Mouse (Mus musculus) cerebellum, adult 2 months (tissue): ENCODE data around the gene Inava. TPM values are rescaled to one million over a fixed set of nuclear protein-coding genes. Genes with fewer than 3 reads are reported as not detected.

Experiments used
- DNase-seq, 2 experiments: peaks; one replicate each; pipeline ENCODE4 v3.0.0; 2021
- H3K27ac ChIP-seq: fragments of 200-500 bp; 2 replicates; pipeline ENCODE4 v1.5.1; 2012; ENCODE audit warnings: low read length, control low read depth, inconsistent platforms; ENCODE audit not compliant: insufficient read depth
- H3K27me3 ChIP-seq: fragments of 200-500 bp; 2 replicates; pipeline ENCODE4 v1.6.1; 2012; ENCODE audit warnings: inconsistent platforms, mild to moderate bottlenecking, low read length, moderate library complexity; ENCODE audit not compliant: control insufficient read depth, insufficient read depth
- H3K4me1 ChIP-seq: fragments of 200-500 bp; 2 replicates; pipeline ENCODE4 v1.6.1; 2011; ENCODE audit warnings: low read length; ENCODE audit not compliant: control insufficient read depth, insufficient read depth
- H3K4me3 ChIP-seq: fragments of 200-500 bp; replicated peaks from 2 replicates; pipeline ENCODE3; 2011; ENCODE audit warnings: mild to moderate bottlenecking, low read depth, low read length, control low read depth; ENCODE audit not compliant: insufficient read depth
- CTCF ChIP-seq: fragments of 200-500 bp; IDR thresholded peaks from 2 replicates; pipeline ENCODE4 v1.5.1; 2011; ENCODE audit warnings: low read depth, mild to moderate bottlenecking, control low read depth, low read length, moderate library complexity, borderline replicate concordance; ENCODE audit not compliant: insufficient read depth
- POLR2A ChIP-seq: fragments of 200-500 bp; IDR thresholded peaks from 2 replicates; pipeline ENCODE4 v1.6.1; 2011; ENCODE audit warnings: low read length, control low read depth, borderline replicate concordance; ENCODE audit not compliant: insufficient read depth
- WGBS: fragments of 180-500 bp; shearing (Covaris S2); methylation state at CpG from one replicate; pipeline ENCODE4 v1.1.7; 2018; 5-methylcytosine and 5-hydroxymethylcytosine counted together
- polyA plus RNA-seq: library from polyadenylated mRNA; depleted of rRNA; stranded (reverse); fragments of >200 nt; gene quantifications from 2 replicates; pipeline ENCODE4 v1.2.3, GENCODE M21; 2012

The Inava gene
- polyA plus RNA-seq, 1 experiment, result 1.8 TPM

- DNase-seq, result no peak
- WGBS, result 38% methylated on average over 3 of the region's 3 CpGs
Observed at GRCm38 (mm10) chr1:136212803-136213202, 21.3 kb downstream of the Inava start, which contains the start of gene Mroh3. Gene Mroh3 (minus strand): TSS chr1:136212828.

GRCm38 (mm10) chr1:136190033-136190432 lies 44.0 kb downstream of the Inava start:
- Histone ChIP-seq H3K4me3 (no peak overlapping the region), H3K27ac (no peak overlapping the region), H3K4me1 (no peaks in the 10 kb centered on the region), H3K27me3 (no peaks in the 10 kb centered on the region)
- WGBS, result 93% methylated on average over 5 of the region's 5 CpGs
- no peak for DNase-seq
- no peak for TF ChIP-seq CTCF
- no peak for TF ChIP-seq POLR2A

More at GRCm38 (mm10) chr1:136212803-136213202, 21.3 kb downstream of the Inava start, which contains the start of gene Mroh3:
- H3K4me3 ChIP-seq, result no peak within 1 kb of the TSS
- no peaks in the 10 kb centered on the region for H3K27me3 ChIP-seq
- H3K27ac ChIP-seq, result no peak within 1 kb of the TSS
- H3K4me1 ChIP-seq, result no peaks in the 10 kb centered on the region
- TF ChIP-seq CTCF, result peak; percentile 47; the same call in 1 of the 2 replicates
- no peak for TF ChIP-seq POLR2A

GRCm38 (mm10) chr1:136179511-136180001 lies 54.5 kb downstream of the Inava start:
- Histone ChIP-seq H3K4me1 (no peaks in the 10 kb centered on the region), H3K27ac (no peak overlapping the region), H3K27me3 (no peaks in the 10 kb centered on the region), H3K4me3 (no peak overlapping the region)
- WGBS, result 44% methylated on average over 2 of the region's 2 CpGs
- no peak for DNase-seq
- TF ChIP-seq POLR2A (no peak), CTCF (no peak)

GRCm38 (mm10) chr1:136178741-136179140 lies 55.3 kb downstream of the Inava start:
- peaks cover 7% of the 10 kb centered on the region; the same call in 1 of the 2 replicates for H3K4me1 ChIP-seq
- H3K4me3 ChIP-seq, result no peak overlapping the region
- TF ChIP-seq CTCF (no peak), POLR2A (no peak)
- 56% methylated on average over 6 of the region's 6 CpGs for WGBS
- no peaks in the 10 kb centered on the region for H3K27me3 ChIP-seq
- no peak overlapping the region for H3K27ac ChIP-seq
- no peak for DNase-seq

GRCm38 (mm10) chr1:136177085-136177484 lies 57.0 kb downstream of the Inava start:
- TF ChIP-seq CTCF, result no peak
- no peak for TF ChIP-seq POLR2A
- 94% methylated on average over 2 of the region's 2 CpGs for WGBS
- no peak overlapping the region for H3K4me3 ChIP-seq
- H3K27me3 ChIP-seq, result no peaks in the 10 kb centered on the region
- H3K27ac ChIP-seq, result no peak overlapping the region
- DNase-seq, result no peak
- H3K4me1 ChIP-seq, result peaks cover 10% of the 10 kb centered on the region; the same call in 1 of the 2 replicates

- peak; percentile 77 for TF ChIP-seq CTCF
- TF ChIP-seq POLR2A, result no peak
Observed at GRCm38 (mm10) chr1:136175183-136175582, 58.9 kb downstream of the Inava start.

GRCm38 (mm10) chr1:136174101-136174606 lies 59.9 kb downstream of the Inava start:
- no peaks in the 10 kb centered on the region for H3K27me3 ChIP-seq
- WGBS, result 29% methylated on average over 13 of the region's 13 CpGs
- no peak overlapping the region for H3K27ac ChIP-seq
- peaks cover 10% of the 10 kb centered on the region; the same call in 1 of the 2 replicates for H3K4me1 ChIP-seq
- H3K4me3 ChIP-seq, result no peak overlapping the region
- peak in 1 of 2 experiments; percentile 28 for DNase-seq
- no peak for TF ChIP-seq POLR2A
- no peak for TF ChIP-seq CTCF

More at GRCm38 (mm10) chr1:136175183-136175582, 58.9 kb downstream of the Inava start:
- no peaks in the 10 kb centered on the region for H3K27me3 ChIP-seq
- WGBS, result 35% methylated on average over 6 of the region's 6 CpGs
- peak; percentile 34 to 41 for DNase-seq
- H3K27ac ChIP-seq, result no peak overlapping the region
- H3K4me1 ChIP-seq, result peaks cover 10% of the 10 kb centered on the region; the same call in 1 of the 2 replicates
- no peak overlapping the region for H3K4me3 ChIP-seq

- Histone ChIP-seq H3K4me1 (peaks cover 10% of the 10 kb centered on the region; the same call in 1 of the 2 replicates), H3K27me3 (no peaks in the 10 kb centered on the region), H3K27ac (no peak overlapping the region), H3K4me3 (no peak overlapping the region)
- WGBS, result 84% methylated on average over 12 of the region's 12 CpGs
- DNase-seq, result no peak
- TF ChIP-seq CTCF (no peak), POLR2A (no peak)
Observed at GRCm38 (mm10) chr1:136172696-136173095, 61.4 kb downstream of the Inava start.
